Mouse (Mus musculus) yolk sac, embryonic 10.5 days (tissue): ENCODE data around the gene Arl15.
A peak's percentile ranks its signal among the peaks of the same experiment; 100 is the strongest.

Experiments
- DNase-seq: peaks from one replicate; pipeline ENCODE4 v3.0.0-alpha.2; 2017; ENCODE audit warnings: low spot score

The Arl15 gene

DNA sequence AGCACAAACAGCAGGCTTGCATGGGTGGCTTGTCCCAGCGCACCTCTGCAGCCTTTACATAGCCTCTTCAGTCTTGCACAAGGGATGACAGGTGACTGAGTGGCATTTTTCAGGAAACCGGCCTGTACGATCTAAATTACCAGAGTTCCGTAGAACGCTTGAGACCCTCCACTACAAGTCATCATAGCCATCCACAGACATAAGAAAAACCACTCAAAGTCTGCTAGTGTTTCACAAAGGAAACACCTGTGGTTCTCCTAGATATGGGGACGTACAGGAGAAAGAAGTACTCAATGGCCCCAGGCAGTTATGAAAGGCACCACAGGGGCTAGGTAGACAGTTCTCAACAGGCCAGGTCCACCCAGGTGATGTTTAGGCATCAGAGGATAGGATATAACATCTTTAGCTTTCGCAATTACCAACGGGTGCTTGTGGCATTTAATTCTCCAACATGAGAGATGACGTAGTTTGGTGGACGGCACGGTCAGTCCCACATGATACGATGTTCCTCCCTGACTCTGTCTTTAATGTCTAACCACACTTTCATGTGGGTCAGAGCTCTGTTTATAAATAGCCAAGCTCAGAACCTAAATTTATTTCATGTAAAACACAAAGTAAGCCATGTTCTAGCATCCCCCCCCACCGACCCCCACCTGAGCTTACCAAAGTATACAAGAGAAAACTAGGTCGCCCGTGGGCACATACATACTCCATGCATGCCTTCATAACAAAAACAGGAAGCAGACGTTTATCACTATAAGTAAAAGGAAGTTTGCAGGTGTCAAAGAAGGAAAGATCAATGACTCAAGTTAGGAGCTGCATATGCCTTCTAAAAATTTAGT lies 356.8 kb downstream of the Arl15 start:
- no peak for DNase-seq

DNA sequence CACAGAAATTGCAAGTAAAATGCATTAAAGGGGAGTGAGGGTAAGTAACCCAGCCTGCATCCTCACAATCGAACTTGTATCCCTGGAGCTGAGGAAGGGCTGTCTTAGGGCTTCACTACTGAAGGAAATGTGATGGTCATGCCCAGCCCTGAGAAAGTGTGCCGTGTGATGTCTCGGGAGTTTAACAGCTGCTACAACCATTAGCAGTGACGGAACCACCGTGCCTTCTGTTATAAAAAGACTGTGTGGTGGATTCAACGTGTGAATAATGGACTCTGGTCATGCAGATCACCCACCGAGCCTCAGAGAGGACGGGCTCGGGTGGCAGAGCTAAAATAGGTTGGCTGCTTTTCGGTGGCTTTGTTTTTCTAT lies 357.4 kb downstream of the Arl15 start:
- DNase-seq, result no peak

DNA sequence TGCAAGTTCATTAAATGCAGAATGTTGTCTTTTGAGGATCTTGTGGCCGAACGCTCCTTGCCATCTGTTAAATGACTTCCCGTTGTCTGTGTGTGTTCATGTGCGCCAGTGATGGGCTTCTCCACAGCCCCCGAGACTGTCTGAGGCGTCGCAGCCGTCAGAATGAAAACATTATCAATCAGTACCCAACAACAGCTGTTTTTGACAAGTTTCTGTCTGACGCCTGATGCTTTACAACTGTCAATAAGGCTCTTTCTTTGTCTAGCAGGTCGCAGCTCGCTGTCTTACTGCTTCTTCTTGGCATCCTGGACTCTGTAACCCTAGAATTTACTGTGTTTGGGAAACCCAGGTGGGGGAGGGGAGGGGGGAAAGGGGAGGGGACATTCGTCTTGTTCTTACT lies 362.4 kb downstream of the Arl15 start:
- DNase-seq, result no peak

DNA sequence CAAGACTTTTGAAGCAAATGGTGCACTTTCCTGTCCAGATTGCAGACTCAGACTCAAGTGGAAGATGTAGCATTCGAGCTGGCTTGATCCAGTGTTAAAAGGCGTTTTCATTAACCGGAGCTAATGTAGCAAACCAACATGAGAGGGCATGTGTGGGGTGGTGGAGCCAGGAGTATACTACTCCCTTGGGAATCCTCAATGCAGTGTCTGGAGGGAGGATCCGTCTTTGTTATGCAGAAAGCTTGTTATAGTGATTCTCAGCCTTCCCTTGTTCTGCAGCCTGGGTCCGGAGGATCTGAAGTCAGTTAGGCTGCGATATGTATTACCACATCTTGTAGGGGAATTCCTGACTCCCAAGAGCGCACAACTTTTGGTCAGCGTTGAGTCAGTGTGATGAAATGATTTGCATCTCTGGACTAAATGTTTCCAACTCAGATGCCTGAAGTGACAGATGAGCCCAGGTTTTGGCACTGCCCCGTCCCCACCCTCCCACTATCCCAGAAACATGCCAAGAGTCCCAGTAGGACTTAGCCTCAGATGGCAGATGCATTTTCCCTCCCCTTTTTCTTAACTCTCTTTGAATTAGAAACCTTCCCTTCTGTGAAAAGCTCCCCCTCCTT lies 363.9 kb downstream of the Arl15 start:
- DNase-seq, result no peak

GRCm38 (mm10) chr13:114159634-114160391 lies 365.5 kb downstream of the Arl15 start:
- peak; percentile 53 for DNase-seq

DNA sequence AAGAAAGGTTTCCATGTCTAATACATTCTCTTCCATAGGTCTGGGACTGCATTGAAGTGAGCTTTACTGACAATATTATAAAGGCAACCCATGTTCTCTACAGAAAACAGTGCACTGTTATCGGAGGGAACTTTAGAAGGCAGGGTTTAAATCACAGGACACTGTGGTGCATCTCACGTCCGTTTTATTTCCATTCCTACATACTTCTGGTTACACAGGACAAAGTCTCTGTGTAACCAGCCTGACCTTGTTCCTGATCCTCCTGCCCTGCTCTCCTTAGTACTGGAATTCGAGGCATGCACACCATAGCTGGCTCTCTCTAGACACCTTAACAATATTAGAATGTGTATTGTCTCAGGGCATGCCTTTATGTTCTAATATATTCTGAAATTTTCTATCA lies 368.4 kb downstream of the Arl15 start:
- peak; percentile 27 for DNase-seq

- DNase-seq, result no peak
These were observed 371.3 kb downstream of the Arl15 start for GRCm38 (mm10) chr13:114165616-114166015.

DNA sequence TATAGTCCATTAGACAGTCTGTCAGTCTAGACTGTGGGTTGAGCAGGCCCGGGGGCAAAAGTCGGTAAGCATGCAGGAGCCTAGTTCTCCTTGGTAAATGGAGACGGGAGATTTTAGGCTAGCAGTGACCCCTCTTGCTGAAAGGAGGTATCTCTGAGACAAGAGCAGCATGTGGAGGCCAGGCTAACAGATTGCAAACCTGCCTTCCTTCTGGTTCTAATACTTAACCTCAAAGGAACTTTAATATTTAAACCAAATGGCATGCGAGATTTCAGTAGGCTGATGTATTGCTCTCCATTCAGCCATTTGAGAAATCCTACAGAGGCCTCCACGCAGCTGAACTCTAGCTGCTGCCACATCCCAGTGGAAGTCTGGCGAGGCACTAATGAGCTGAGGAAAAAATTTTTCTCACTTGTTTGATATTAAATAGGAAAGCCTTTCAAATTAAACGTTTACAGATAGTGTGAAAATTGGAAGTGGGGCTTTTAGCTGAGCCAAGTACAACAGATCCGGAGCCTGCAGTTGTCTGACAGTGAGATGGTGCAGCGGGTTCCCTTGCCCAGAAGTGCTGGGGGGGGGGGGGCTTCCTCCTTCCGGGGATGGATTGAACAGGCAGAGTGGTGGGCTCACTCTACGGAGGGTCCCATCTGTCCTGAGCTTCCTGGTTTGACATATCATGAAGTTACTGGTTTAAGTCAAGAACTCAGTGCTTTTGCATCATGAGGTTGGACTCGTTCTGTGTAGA lies 372.3 kb downstream of the Arl15 start:
- no peak for DNase-seq

- DNase-seq, result no peak
These were observed 375.8 kb downstream of the Arl15 start for GRCm38 (mm10) chr13:114170061-114170460.

DNA sequence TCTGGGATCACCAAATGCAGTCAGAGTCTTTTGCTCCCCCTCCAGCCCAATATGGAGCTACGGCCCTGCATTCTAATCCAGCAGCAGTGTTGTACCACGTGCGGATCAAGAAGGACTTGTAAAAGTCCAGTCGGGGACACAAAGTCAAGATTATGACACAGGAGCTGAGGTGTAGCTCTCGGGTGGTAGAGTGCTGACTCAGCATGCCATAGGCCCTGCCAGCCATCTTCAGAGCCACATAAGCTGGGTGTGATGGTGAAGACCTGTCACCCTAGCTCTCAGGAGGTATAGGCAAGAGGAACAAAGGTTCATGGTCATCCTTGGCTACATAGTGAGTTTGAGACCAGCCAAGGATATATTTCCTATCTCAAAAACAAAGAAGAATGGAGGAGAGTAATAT lies 377.2 kb downstream of the Arl15 start:
- no peak for DNase-seq

DNA sequence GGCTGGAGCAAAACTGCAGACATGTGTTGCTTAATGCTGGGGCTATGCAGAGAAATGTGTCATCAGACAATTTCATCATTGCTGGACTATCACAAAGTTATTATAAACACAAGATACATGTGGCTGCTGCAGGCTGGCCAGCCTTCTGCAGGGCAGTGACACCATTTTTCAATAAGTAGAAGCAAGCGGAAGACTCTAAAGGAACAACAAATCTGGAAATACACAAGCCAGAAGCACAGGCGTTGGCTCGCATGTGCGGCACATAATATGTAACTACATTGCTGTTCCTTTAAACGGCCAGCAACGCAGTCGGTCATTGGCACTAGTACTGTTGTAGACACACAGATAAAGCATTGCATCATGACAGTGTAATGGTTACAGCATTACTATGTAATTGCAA lies 393.8 kb downstream of the Arl15 start:
- no peak for DNase-seq

DNA sequence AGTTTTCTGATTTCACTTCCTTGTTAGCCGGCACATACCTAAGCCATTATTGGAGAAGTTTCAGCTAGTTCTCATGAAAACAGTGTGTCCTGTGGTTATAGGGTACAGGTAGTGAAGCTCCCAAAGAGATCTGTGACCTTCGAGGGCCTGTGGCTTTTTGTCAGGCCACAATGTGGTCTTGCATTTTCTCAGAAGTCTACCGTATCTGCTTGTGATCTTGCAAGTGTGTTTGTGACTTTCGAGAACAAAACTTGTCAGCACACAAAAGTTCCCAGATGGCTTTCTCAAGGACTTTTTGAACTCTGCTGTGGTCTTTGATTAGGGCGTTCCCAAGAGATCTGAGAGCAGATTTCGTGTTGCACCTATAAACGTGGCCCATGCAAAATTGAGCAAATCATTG lies 394.5 kb downstream of the Arl15 start:
- no peak for DNase-seq

- no peak for DNase-seq
These were observed 395.1 kb downstream of the Arl15 start for GRCm38 (mm10) chr13:114189441-114189840.

GRCm38 (mm10) chr13:114190898-114191297 lies 396.6 kb downstream of the Arl15 start:
- no peak for DNase-seq

- no peak for DNase-seq
These were observed 404.0 kb downstream of the Arl15 start for GRCm38 (mm10) chr13:114198252-114198799.

DNA sequence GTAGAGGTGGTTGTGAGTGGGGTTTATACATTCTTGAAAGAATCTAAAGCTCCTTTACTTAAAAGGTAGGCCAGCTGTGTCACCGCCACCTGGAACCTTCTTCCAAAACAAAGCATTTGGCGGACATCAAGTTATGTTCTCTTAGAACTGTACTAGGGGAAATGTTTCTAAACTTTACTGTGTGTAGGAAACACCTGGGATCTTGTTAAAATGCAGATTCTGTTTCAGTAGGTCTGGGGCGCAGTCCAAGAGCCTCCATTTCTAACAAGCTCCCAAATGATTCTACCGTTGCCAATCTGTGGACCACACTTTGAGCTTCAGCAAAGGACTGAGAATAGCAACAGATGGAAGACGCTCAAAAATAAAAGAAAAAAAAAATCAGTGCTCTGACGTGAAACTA lies 405.4 kb downstream of the Arl15 start:
- no peak for DNase-seq

DNA sequence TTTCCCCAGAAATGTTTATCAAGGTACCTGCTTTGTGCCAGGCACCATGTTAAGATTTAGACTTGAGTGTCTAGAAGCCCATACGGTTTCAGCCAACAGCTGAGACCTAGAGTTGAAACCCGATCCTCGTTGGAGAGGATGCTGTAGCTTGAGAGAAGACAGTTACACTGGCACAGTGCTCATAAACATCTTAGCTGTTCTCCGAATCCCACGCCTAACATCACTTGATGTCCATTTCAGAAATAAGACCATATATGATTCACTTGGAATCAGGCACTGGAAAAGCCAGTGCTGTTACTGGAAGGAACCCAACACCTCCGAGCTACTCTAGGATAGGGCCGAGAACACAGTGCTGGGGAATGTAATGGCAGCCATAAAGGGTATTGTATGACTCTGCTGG lies 406.2 kb downstream of the Arl15 start:
- no peak for DNase-seq

DNA sequence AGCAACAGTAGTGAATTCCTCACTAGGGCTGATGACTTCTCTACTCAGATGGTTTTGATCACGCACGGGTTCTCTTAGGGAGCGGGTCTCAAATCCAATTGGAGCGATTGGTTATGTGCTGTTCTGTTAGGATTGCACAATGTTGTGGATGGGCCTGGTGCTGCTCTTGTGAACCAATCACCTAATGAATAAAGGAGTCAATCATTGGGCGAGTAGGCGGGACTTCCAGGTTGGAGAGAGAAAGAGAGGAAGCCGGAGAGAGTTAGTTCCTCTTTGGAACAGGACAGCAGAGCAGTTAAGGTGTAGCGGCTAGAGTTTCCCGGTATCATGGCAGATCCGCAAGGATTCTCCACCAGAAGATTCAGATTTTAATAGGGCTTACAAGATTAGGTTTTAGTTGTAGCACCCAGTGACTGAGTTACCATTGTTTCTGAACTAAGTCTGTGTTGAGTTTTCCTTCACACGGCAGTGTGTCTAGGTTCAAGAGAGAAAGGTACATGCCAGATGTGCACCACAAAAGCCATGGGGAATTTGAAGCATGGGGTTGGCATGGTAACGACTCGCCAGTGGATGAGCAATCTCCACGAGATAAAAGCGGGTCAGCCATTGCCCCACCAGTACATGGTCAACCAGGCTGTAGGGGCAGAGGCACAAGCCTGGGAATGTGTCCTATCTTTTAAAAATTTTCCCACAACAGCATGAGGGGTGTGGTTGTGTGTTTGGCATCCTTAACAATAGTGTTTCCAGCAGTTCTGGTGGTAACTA lies 408.7 kb downstream of the Arl15 start:
- no peak for DNase-seq
